Mouse (Mus musculus): ENCODE data around the gene A130010J15Rik. TPM values are rescaled to one million over a fixed set of nuclear protein-coding genes. Genes with fewer than 3 reads are reported as not detected.

Gene A130010J15Rik
- total and polyA plus RNA-seq, 3 experiments, result 9.1 to 22.4 (median 18.6) TPM

GRCm38 (mm10) chr1:193194416-193195140, 26.7 kb downstream of the A130010J15Rik start:
- no peak overlapping the region for H3K4me3 ChIP-seq (replicated peaks in 1 of 3; ENCODE audit: low read depth in 2 of 3, low read length in 2 of 3, poor library complexity in 1 of 3)
- TF ChIP-seq ZMIZ1 (IDR thresholded peaks at IDR 0.05; ENCODE audit: low read depth, low read length), result no peak
- TF ChIP-seq GABPA (IDR thresholded peaks at IDR 0.05; ENCODE audit: insufficient replicate concordance, low read depth, low read length), result no peak
- TF ChIP-seq ETS1 (conservative IDR thresholded peaks at IDR 0.05; ENCODE audit: low read depth, low read length), result no peak
- no peak for TF ChIP-seq SIN3A (IDR thresholded peaks at IDR 0.05; ENCODE audit: low read length)
- TF ChIP-seq TCF12 (IDR thresholded peaks at IDR 0.05; ENCODE audit: low read depth, low read length), result no peak
- TF ChIP-seq MAX (IDR thresholded peaks at IDR 0.05; ENCODE audit: low read length), result no peak
- no peak for TF ChIP-seq MAFK (IDR thresholded peaks at IDR 0.05; ENCODE audit: insufficient replicate concordance, low read length)
- no peak for TF ChIP-seq PAX5 (IDR thresholded peaks at IDR 0.05; ENCODE audit: low read length)
- no peak for TF ChIP-seq RAD21 (IDR thresholded peaks at IDR 0.05; ENCODE audit: low read depth, low read length)
- TF ChIP-seq TBP (conservative IDR thresholded peaks at IDR 0.05; ENCODE audit: low read depth, low read length), result no peak
- no peak for TF ChIP-seq MAZ (IDR thresholded peaks at IDR 0.05; ENCODE audit: low read depth, low read length)
- TF ChIP-seq MEF2A (IDR thresholded peaks at IDR 0.05; ENCODE audit: borderline replicate concordance, low read depth, low read length), result no peak
- no peak for TF ChIP-seq JUND (conservative IDR thresholded peaks at IDR 0.05; ENCODE audit: low read depth, low read length)
- TF ChIP-seq CTCF (conservative IDR thresholded peaks at IDR 0.05 in 1 of 2, IDR thresholded peaks at IDR 0.05 in 1 of 2; ENCODE audit: low read depth in 2 of 2, low read length in 2 of 2), result no peak
- TF ChIP-seq RCOR1 (conservative IDR thresholded peaks at IDR 0.05; ENCODE audit: low read depth, low read length), result no peak
- TF ChIP-seq E2F4 (IDR thresholded peaks at IDR 0.05; ENCODE audit: insufficient replicate concordance, low read depth, low read length), result no peak
- no peak for TF ChIP-seq ZKSCAN1 (IDR thresholded peaks at IDR 0.05; ENCODE audit: borderline replicate concordance, low read depth, low read length)
- TF ChIP-seq ELF1 (IDR thresholded peaks at IDR 0.05; ENCODE audit: low read depth, low read length), result no peak
- no peak for TF ChIP-seq BHLHE40 (IDR thresholded peaks at IDR 0.05; ENCODE audit: low read depth, low read length)
- in situ Hi-C loops (cut with MboI; ENCODE audit: low pct_ligation_motif_present, low pct_unique_long_range_greater_than_20kb, low sequenced_read_pairs) (no loop called here), dilution Hi-C loops (cut with MboI; ENCODE audit: extremely low pct_ligation_motif_present, extremely low pct_unique_long_range_greater_than_20kb, low sequenced_read_pairs) (no loop called here)
- peaks cover 82 to 93% of the 10 kb centered on the region in 2 experiments for H3K36me3 ChIP-seq (replicated peaks in 1 of 2; ENCODE audit: control insufficient read depth in 1 of 2, insufficient read depth in 1 of 2, low read length in 1 of 2)
- H3K4me2 ChIP-seq (ENCODE audit: insufficient read depth, low read depth, poor library complexity, severe bottlenecking), result no peak overlapping the region
- H3K4me1 ChIP-seq (ENCODE audit: control insufficient read depth in 1 of 2, insufficient read depth in 2 of 2), result peaks cover 24 to 91% of the 10 kb centered on the region in 2 experiments
- H3K9me3 ChIP-seq (replicated peaks; ENCODE audit: low read length), result no peaks in the 10 kb centered on the region
- no peak overlapping the region for H3K27ac ChIP-seq (ENCODE audit: insufficient read depth, low read depth)
- H3K9ac ChIP-seq (ENCODE audit: insufficient read depth, low read depth), result no peak overlapping the region
- H3K79me2 ChIP-seq (replicated peaks; ENCODE audit: control insufficient read depth, extremely low read depth, insufficient read depth, poor library complexity, severe bottlenecking), result peaks cover 19% of the 10 kb centered on the region
- no peaks in the 10 kb centered on the region for H3K27me3 ChIP-seq (replicated peaks)
- DNase-seq (ENCODE audit: extremely low read depth), result no peak

All from CH12.LX (cell line).